Mouse (Mus musculus) left cerebral cortex, adult 2 months (tissue): ENCODE data around the gene Rabgap1l. TPM values are rescaled to one million over a fixed set of nuclear protein-coding genes. Genes with fewer than 3 reads are reported as not detected.

ENCODE experiments used
- DNase-seq, 2 experiments: peaks; one replicate each; pipeline ENCODE4 v3.0.0; 2021 to 2022; ENCODE audit warnings: low spot score in 2 of 2, mixed read lengths in 1 of 2; ENCODE audit errors: extremely low spot score in 1 of 2
- H3K27ac ChIP-seq: fragments of 200-600 bp; 2 replicates; pipeline ENCODE4 v1.8.1; 2022
- H3K4me3 ChIP-seq: fragments of 200-600 bp; 2 replicates; pipeline ENCODE4 v1.8.1; 2022
- CTCF ChIP-seq: fragments of 200-600 bp; IDR thresholded peaks from 2 replicates; pipeline ENCODE4 v1.8.1; 2022; ENCODE audit warnings: antibody characterized with exemption, mild to moderate bottlenecking, moderate library complexity
- intact Hi-C: fragments of 180-260 bp; cut with DNase I; formaldehyde crosslinking; loops from one replicate; pipeline ENCODE4 v1.15.1; 2025
- microRNA-seq, 2 experiments: library from miRNA; unstranded; fragments of <30 nt; microRNA quantifications; one replicate each; pipeline ENCODE4 v1.2.0; 2021
- total RNA-seq, 2 experiments: library from RNA; stranded (reverse); gene quantifications; 2 replicates each; pipeline ENCODE4 v1.2.3; 2021

Rabgap1l gene
- total RNA-seq, 2 experiments from 2014 or later: 195 to 202 TPM

- intact Hi-C loops: loop anchor here (1.0 to 10.0 kb wide), 6 partner anchors 85 to 1470 kb away; partner anchors contain the start of gene Tnr
- H3K27ac ChIP-seq: no peak overlapping the region
- DNase-seq: peak; percentile 50 to 51
- no peak overlapping the region for H3K4me3 ChIP-seq
- TF ChIP-seq CTCF: peak; percentile 71
Observed at GRCm38 (mm10) chr1:160184506-160184905, 608.5 kb downstream of the Rabgap1l start.

GRCm38 (mm10) chr1:160181216-160181615 is 611.8 kb downstream of the Rabgap1l start:
- no peak for TF ChIP-seq CTCF

GRCm38 (mm10) chr1:160176903-160177302 is 616.1 kb downstream of the Rabgap1l start:
- Histone ChIP-seq H3K27ac (no peak overlapping the region), H3K4me3 (no peak overlapping the region)
- TF ChIP-seq CTCF: no peak
- no peak for DNase-seq
- intact Hi-C loops: no loop called here

More at GRCm38 (mm10) chr1:160181216-160181615, 611.8 kb downstream of the Rabgap1l start:
- no peak for DNase-seq
- Histone ChIP-seq H3K4me3 (no peak overlapping the region), H3K27ac (no peak overlapping the region)
- intact Hi-C loops: loop anchor here (5.0 to 10.0 kb wide), 4 partner anchors 269 to 1466 kb away; partner anchors contain the start of gene Tnr

Small RNA genes within 50 kb of the gene (microRNA-seq; reads per million reads assigned to microRNA genes)
- 0.73 to 1.9 reads per million in 2 experiments for gene Mir1927

Other genes starting within 250 kb of the Rabgap1l start
- gene Rc3h1, start 113.2 kb upstream of the Rabgap1l start, total RNA-seq: 10 to 100 TPM; 44.4 to 45.7 TPM
- under 1 TPM; 0.25 to 0.68 TPM for gene Serpinc1, start 185.4 kb upstream of the Rabgap1l start, total RNA-seq
- gene Zbtb37, start 241.6 kb upstream of the Rabgap1l start, total RNA-seq: 10 to 100 TPM; 18.2 to 20.0 TPM